Mouse (Mus musculus) brain, embryonic 14.5 days (tissue): ENCODE measurements around the gene Zbtb20.

Experiments used
- CTCF ChIP-seq: fragments of 200-500 bp; IDR thresholded peaks from 2 replicates; pipeline ENCODE4 v1.5.1; 2012; ENCODE audit warnings: inconsistent platforms, mild to moderate bottlenecking, moderate library complexity, borderline replicate concordance; ENCODE audit not compliant: insufficient read depth, insufficient read length; ENCODE audit errors: extremely low read depth
- POLR2A ChIP-seq: fragments of 200-500 bp; IDR thresholded peaks from 2 replicates; pipeline ENCODE4 v1.6.1; 2012; ENCODE audit warnings: mild to moderate bottlenecking, inconsistent platforms, borderline replicate concordance; ENCODE audit not compliant: poor library complexity, insufficient read depth, insufficient read length, severe bottlenecking; ENCODE audit errors: extremely low read depth

- TF ChIP-seq CTCF (no peak), POLR2A (no peak)
Measured at GRCm38 (mm10) chr16:43113968-43114367, 238.3 kb downstream of the Zbtb20 start.
